Mouse (Mus musculus) heart, adult 11 months (tissue): ENCODE data around the gene Upp2.

Source experiments
- DNase-seq: peaks from one replicate; pipeline ENCODE4 v3.0.0; 2022

Gene Upp2

DNA sequence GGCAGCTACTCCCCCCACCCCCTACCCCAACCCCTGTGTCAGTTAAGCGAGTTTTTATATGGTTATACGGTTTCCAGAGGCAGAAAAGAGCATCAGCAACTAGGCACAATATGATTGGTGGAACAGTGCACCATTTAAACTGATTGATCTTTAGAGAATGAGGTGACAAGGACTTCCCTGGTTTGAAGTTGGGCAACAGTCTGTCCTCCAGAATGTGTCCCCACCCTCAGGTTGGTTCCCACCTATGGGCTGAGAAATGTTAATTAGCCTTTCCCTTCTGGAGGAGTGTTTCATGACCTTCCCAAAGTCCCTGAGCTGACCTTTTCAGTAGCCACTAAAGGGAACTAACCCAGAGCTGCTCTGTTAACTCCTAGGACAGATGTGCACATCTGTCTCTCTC lies 58.6 kb downstream of the Upp2 start:
- peak; percentile 9 for DNase-seq

- peak; percentile 79 for DNase-seq
Observed at GRCm38 (mm10) chr2:58626136-58626769, 59.2 kb downstream of the Upp2 start.

DNA sequence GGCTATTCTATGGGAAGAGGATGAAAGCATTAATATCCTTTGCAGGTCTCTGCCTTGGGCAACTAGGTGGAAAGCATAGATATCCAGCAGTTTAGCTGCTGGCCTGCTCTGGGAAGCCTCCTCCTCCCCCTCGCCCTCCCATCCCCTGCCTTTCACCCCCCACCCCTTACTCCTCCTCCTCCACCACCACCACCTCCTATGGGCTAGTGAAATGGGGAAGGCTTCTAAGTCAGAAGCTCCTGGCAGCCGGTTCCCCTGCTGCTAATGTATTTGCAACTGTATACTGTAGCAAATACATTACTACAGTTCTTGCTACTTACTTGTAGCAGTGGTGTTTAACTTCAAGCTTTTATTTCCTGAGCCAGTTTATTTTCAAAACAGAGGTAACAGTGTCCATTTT lies 60.9 kb downstream of the Upp2 start:
- DNase-seq: peak; percentile 24

DNA sequence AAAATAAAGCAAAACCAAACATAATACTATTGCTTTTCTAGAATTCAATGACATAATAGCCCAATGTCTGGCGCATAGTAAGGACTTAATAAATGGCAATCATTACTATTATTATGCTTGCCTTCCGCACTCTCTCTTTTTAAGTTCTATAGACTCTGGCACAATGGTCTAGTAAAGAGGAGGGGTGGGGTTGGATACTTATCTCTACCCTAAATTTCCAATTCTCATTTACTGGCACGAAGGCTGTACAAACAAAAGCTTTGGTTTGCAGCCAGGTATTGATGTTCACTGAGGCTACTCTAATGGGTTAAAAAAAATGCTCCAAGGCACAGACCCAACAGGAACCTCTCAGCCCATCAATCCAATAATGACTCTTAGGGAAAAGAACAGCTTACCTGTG lies 61.9 kb downstream of the Upp2 start:
- no peak for DNase-seq

DNA sequence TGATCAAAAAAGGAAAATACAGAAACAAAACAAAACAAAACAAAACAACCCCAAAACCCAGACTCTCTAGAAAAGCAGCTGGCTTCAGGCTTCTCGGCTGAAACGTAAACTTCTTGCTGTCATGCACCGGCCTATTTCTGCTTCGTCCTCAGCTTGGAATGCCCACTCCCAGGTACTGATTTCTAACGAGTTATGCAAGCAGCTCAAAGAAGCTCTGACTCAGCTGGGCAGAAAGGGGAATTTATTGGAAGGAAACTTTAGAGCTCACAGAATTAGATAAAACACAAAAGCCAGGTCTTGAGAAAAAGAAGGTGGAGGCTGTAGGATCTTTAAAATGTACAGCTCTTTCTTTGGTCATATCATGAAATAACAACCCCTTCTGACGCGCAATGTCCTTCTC lies 62.3 kb downstream of the Upp2 start:
- DNase-seq: peak; percentile 61

DNA sequence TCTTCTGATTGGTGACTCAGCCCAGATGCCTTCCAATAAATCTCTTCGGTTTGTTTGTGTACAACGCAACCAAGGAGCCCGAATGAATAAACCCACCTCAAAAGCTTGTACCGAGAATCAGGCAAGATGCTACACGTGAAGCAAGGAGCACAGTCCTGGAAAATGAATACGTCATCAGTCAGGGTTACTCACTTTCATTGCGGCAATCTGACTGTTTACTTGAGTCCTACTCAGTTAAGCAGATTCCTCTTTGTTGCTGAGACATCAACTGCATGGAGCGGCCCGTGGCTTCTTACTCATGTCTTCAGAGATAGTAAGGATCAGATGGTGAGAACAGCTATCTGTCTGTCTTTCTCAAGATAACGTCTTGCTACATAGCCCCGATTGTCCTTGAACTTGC lies 66.7 kb downstream of the Upp2 start:
- DNase-seq: no peak

- no peak for DNase-seq
Observed at GRCm38 (mm10) chr2:58641761-58642555, 74.9 kb downstream of the Upp2 start.

DNA sequence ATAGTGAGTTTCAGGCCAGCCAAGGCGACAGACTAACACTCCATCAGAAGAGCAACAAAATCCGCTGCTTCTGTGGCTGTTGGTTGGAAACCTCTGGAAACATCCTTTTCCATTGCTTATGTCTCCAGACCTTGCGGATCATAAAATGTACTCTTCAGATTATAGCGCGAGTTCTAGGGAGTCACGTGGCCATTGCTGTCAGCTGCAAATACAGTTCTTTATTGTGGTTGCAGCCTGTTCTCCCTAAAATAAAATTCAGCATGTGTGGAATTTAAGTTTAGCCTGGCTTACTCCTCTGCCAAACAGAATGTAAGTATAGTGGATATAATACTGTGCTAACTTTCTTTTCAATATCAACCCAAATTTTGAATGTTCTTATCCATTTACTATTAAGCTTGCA lies 78.6 kb downstream of the Upp2 start:
- no peak for DNase-seq

DNA sequence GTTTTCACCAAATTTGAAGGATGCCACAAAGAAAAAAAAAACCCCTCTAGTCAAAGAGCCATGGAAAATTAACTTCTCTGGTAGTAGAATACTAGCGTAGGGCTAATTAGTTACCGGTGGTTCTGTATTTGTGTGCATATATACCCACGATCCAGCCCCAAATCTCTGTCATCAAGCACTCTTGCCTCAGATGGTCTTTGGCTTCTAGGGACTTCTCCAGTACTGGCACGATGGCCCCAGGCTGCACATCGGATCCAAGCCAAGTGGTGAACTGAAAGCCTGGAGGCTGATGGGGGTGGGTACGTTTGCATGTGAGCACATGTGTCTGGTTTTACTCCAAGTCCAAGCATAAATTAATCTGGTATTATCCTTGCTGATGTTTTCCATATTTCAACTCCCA lies 88.1 kb downstream of the Upp2 start:
- peak; percentile 60 for DNase-seq

GRCm38 (mm10) chr2:58656959-58657358 lies 89.9 kb downstream of the Upp2 start:
- DNase-seq: no peak

DNA sequence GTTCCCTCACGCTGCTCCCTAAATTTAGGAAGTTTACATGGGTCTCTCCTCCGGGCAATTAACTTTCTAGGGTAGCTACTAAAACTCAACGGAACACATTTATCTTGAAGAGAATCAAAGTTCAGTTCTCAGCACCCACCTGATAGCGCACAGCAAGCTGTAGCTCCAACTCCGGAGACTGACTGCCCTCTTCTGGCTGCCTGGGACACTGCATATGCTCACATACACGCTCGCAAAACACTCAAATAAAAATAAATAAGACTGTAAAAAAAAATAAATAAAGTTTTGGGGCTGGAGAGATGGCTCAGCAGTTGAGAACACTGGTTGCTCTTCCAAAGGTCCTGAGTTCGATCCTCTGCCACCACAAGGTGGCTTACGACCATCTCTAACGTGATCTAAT lies 90.8 kb downstream of the Upp2 start:
- DNase-seq: peak; percentile 31

DNA sequence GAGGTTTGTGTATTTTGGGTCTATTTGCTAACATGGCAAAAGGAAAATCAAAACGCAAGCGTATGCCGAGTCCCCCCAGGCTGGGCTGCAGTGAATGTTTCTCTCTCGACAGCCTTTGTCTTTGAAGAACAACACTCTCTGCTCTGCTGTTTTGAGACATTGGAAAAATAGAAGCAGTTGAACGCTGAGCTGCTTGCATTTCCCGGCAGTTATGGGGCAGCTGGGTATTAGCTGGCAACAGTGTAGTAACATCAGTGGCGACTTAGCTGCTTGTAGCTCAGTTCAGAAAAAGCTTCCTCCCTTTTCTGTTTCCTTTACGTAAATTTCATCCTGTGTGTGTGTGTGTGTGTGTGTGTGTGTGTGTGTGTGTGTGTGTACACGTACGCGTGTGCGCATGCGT lies 93.5 kb downstream of the Upp2 start:
- peak; percentile 28 for DNase-seq

DNA sequence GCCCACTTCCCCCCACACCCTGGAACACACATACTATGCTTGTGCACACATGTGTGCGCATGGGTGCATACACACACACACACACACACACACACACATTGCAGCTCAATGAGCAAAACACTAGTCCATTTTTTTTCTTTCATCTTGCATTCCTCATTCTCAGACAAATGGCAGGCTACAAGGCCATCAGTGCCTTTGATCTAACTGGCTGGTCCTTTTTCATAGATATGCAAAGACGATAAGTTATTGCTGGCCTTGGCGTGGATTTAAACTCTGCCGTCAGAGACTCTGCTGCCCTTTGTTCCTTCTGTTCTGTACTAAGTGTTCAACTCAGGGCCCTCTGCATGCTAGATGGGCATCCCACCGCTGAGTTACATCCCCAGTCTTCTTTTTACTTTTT lies 94.0 kb downstream of the Upp2 start:
- peak; percentile 39 for DNase-seq

- DNase-seq: peak; percentile 48
Observed at GRCm38 (mm10) chr2:58662661-58663060, 95.6 kb downstream of the Upp2 start.

DNA sequence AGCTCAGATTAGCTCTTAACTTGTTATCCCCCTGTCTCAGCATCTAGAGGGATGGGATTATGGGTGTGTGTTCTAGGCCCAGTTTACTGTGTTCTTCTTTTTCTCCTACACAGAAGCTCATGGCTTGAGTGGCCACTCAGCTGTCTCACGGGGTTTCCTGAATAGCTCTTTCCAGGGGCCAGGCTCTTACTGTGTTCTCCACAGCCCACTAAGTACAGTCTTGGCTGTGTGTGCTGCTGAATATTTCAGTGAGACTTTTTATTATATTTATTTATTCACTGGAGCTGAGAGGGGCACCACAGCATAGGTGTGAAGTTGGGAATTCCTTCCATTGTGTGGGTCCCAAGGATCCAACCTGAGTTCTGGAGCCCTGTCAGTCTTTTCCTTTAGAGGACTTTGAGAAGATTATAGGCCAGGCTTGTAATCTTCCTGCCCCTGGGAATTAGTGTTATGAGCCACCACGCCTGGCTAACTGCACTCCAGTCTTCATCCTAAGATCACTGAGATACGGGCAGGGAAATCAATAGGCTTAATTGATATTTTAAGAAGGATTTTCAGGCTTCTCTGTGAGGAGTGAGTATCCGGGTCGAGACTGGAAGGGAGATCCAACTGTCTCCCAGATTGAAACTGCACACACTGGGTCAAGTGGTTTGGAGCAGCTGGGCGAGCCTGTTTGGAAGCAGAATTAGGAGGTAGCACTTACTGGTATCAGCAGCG lies 96.5 kb downstream of the Upp2 start:
- DNase-seq: peak; percentile 43

GRCm38 (mm10) chr2:58665081-58665814 lies 98.2 kb downstream of the Upp2 start:
- peak; percentile 90 for DNase-seq

DNA sequence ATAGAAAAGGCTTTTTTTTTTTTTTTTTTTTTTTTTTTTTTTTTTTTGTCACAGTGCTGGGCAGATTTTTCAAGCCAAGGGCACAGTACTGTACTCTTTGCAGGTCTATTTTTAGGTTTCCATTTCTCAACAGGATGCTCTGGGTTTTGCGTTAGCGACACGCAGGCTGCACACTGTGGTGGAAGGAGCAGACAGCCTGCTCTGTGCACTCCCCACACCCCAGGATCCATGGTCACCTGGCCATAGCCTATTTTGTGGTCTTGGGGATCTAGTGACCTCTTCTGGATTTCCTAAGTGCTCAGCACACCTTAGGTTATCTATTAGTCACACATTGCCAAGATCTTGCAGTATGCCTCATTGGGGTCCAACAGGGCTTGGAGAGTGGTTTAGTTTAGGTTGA lies 100.2 kb downstream of the Upp2 start:
- DNase-seq: peak; percentile 52

GRCm38 (mm10) chr2:58667991-58668390 lies 100.9 kb downstream of the Upp2 start:
- DNase-seq: peak; percentile 86

GRCm38 (mm10) chr2:58669114-58669513 lies 102.0 kb downstream of the Upp2 start:
- peak; percentile 75 for DNase-seq

GRCm38 (mm10) chr2:58672520-58672919 lies 105.4 kb downstream of the Upp2 start:
- no peak for DNase-seq

DNA sequence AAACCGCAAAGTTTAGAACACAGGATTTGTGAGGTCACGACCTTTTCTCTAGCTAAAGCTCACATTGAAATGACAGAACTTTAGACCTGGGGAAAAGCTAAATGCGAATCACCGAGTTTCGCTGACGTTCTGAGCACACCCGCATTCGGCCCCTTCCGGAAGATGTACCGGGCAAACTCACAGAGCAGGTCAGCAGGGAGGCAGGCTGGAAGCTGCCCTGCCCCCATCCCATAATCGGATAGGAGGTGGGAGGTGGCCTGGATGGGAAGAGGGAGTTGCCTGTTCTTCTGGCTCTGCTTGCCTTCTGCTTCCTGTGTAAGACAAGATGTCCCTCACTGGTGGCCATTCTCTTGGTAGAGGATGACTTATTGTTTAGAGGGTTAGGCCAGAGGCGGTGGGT lies 112.9 kb downstream of the Upp2 start:
- DNase-seq: peak; percentile 74

DNA sequence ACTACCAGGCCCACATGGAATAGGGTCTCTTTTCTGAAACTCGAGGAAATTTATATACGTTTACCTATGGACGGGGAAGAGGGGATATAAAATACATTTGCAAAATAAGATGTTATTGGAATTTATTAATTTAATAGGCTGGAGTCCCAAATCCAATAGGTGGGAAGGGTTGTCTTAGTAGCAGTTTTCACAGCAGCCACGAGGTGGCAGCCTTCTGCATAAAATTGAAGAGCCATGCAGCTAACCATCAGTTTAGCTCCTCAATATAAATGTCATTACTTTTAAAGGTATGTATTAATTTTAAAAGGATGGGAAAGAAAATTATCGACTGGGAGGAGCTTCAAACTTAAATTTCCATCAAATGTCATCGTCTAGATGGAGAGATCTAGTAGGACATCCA lies 113.7 kb downstream of the Upp2 start:
- peak; percentile 89 for DNase-seq

DNA sequence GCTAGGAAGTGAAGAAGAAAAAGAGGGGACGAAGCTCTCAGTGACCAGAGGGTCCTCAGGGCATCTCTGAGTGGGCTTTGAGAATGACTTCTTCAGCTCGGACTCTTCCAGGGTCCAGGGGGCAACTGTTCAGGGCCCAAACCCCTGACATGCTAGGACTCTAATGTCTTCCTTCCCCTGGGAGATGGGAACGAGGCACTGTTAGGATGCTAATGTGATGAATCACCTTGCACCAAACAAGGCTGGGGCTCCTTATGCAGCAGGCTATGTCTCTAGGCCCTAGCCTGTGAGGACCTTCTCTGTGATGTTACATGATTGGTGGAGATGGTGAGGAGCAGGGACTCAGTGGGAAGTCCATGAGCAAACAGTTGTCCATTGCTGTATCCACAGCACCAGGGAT lies 114.3 kb downstream of the Upp2 start:
- DNase-seq: peak; percentile 81
